Mouse (Mus musculus): ENCODE results near the gene Hivep2.

The Hivep2 gene

GRCm38 (mm10) chr10:13965974-13966829, at the start of gene Hivep2:
Hivep2 (plus strand) TSS chr10:13966075.
- DNase-seq = peak; percentile 43

- peak; percentile 33 for DNase-seq
Measured at GRCm38 (mm10) chr10:13916645-13917342, 49.1 kb upstream of the Hivep2 start.

- no peak for DNase-seq
Measured at GRCm38 (mm10) chr10:13921641-13922385, 44.1 kb upstream of the Hivep2 start.

DNA sequence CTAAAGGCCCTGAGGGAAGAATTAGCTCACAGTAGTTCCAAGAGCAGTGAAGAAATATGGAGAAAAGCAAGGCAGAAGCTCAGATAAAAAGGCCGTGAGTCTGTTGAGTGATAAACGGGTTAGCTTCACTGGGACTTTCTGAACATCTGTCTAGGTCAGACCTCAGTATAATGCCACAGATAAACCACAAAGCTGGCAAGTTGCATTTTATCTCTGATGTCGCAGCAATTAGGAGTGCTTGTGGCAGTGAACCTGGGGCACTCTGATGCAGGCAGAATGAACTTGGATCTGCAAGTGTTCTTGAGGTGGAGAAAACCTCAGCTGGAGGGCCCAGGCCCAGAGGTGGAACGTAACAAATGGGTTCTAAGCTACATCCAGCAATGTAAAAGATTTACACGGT, 36.6 kb upstream of the Hivep2 start:
- no peak for DNase-seq

DNA sequence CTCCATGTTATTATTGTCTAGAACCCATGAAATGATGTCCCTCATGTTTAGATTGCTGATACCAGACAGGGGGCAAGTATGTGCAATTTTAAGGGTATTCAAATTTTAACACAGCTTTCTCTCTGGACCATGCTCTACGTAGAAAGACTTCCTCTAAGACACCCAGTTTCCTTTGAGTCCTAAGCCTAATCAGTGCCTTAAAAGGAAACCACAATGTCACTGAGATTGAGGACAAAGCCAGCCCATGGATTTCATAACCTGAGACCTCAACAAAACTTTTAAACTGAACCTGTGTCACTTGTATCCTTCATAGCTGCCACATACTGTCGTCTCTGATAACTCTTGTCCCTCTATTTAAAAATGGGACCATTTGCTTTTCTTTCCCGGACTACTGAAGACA, 33.7 kb upstream of the Hivep2 start:
- DNase-seq = no peak

DNA sequence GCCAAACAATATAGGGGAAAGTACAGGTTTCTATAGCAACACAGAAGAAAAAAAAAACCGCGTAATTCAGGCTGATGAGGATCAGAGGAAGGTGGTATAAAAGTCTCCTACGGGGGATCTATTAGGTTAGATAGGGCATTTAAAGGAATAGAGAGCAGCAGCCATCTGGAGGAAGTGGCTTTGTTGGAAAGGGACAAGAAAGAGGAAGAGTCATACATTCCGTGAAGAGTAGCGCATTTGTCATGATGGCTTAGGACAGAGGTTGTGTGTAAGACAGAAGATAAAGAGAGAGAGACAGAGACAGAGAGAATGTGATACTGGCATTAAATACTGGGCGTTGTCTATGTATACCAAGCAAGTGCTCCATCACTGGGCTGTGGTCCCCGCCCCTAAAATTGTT, 32.6 kb upstream of the Hivep2 start:
- DNase-seq = no peak

DNA sequence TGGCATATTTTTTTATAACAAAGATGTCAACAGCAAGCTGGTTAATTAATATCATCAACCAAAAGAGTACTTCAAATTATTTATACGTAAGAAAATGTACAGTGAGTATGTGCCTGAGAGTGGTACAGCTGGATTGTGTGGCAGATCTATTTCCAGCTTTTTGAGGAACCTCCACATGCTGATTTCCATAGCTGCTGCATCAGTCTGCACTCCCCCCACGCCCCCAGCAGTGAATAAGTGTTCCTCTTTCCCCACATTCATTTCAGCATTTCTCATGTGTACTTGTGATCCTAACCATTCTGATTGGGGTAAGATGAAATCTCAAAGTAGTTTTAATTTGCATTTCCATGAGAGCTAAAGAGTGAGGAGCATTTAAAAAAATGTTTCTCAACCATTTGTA, 30.2 kb upstream of the Hivep2 start:
- DNase-seq = no peak

- DNase-seq = no peak
Measured at GRCm38 (mm10) chr10:13941406-13941805, 24.5 kb upstream of the Hivep2 start.

DNA sequence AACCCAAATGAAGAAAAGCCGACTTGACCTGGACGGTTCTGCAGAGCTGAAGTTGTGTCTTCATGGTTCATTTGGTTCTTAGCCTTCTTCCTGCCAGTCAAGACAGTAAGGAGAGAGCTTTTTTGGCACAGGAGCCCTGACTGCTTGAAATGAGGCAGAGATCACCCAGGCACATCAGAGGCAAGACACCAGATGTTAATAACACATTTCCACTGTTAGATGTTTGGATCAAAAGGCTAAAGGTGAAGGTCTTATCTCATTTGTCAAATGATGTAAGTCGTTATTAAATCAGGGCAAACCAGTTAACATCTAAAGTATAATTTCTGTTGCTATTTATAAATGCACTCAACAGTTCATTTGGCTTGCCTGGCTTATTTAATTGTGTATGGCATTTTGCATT, 22.2 kb upstream of the Hivep2 start:
- DNase-seq = no peak

- DNase-seq = peak; percentile 26
Measured at GRCm38 (mm10) chr10:13946498-13946897, 19.4 kb upstream of the Hivep2 start.

- no peak for DNase-seq
Measured at GRCm38 (mm10) chr10:13962965-13963364, 2.9 kb upstream of the Hivep2 start.

GRCm38 (mm10) chr10:13963908-13964500, 1.9 kb upstream of the Hivep2 start:
- no peak for DNase-seq

DNA sequence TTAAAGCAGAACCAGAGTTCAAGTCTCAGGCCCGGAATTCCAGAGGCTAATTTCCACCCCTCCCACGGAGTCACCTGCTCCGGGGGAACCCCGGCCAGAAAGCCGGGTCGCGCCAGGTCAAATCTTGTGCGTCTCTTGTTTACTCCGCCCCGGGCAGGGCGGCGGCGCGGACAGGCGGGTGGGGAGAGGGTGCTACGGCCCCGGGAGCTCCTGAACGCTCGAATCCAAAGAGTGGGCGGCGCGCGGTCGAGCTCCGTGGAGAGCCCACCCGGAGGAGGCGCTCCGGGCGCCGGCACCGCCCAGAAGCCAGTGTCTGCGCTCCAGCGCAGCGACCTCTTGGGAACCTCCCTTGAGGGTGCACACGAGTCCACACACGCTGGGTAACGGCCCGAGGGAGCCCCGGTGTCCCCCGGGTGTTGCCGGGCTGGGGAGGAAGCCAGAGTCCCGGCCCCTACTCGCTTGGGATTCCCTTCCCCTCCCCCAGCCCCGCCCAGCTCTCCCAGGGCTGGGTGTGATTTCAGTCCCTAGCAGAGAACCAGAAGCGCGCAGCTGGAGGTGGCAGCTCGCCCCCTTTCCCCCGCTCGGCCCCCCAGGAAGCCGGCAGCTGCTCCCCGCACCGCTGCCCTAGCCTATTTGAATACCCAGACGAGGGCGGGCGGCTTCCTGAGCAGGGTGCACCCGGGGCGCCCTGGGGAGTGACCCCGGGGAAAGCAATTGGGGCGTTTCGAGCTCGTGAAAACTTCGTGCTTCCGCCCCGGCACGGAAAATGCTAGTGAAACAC, 1.2 kb upstream of the Hivep2 start:
- DNase-seq = peak; percentile 74

GRCm38 (mm10) chr10:13965316-13965973, 430 bp upstream of the Hivep2 start:
- peak; percentile 88 for DNase-seq

DNA sequence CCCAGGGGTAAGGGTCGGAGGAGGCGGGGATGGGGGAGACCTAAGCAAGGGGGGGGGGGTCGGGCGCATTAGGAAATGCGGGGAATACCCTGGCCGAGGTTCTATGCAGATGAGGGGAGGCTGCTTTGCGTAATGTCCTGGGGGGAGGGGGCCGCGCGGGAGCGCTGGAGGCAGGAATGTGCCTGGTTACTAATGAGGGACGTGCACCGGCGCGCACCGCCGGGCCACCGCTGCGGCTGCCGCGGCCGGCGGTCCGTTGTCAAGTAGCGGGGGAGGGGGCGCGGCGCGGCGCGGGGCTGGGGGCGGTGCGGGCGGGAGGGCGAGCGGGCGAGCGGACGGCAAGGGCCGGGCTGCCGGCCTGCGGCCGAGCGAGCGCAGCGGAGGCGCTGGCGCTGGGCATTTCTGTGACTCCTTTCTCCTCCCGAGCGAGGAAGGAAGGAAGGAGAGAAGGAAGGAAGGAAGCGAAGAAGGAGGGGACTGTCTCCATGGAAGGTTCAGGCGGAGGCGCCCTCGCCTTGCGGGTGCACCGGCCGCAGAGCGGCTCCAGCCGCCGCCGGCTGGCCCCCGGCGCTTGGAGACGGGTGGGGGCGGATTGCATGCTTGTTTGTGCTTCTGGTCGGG, 1.1 kb downstream of the Hivep2 start:
- peak; percentile 68 for DNase-seq

- DNase-seq = peak; percentile 84
Measured at GRCm38 (mm10) chr10:13967451-13968233, 1.8 kb downstream of the Hivep2 start.

DNA sequence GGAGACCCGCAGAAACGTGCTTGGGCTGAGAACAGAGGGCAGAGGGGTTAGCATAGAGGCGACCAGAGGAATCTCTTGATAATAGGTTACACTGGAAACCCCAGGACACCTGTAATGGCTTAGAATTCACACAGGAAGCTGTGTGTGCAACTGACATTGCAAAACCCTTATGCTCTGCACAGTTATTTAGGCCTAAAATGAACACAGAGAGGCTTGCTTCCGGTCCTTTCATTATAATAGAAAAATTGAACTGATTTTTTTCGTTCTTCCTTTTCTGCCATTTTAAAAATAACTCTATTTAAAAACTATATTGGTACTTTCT, 2.3 kb downstream of the Hivep2 start:
- no peak for DNase-seq

- peak; percentile 33 for DNase-seq
Measured at GRCm38 (mm10) chr10:13968989-13969388, 3.1 kb downstream of the Hivep2 start.

GRCm38 (mm10) chr10:13970321-13970720, 4.4 kb downstream of the Hivep2 start:
- no peak for DNase-seq

DNA sequence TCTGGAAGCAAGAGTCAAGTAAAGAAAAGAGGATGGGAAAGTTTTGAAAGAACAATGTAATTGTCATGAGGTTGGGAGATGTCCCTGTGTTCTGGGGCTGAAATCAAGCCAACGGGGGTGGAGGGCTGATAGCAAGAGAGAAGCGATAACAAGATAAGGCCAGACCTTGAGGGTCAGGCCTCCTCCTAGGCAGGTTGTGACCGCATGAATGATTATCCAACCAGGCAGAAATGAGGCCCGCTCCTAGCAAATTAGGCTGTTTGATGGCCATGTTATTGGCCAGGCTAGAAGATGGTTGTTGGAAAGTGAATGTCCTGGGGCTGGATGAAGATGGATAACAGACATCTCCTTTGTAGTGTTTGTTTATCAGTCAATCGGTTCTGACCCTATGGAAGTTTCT, 5.4 kb downstream of the Hivep2 start:
- no peak for DNase-seq
